Mouse (Mus musculus) embryonic stem cell, embryonic (primary cell): ENCODE results near the gene Bcl6.

ENCODE experiments used
- CTCF ChIA-PET, 4 experiments: fragments of 300-600 bp in 2 of 4; fragments of 350-600 bp in 2 of 4; sonication (Branson Sonifier 250); formaldehyde crosslinking; loops; one replicate each; lab custom pipeline; 2022; ENCODE audit warnings: inconsistent platforms in 2 of 4; lab: Charles Lee
- POLR2A ChIA-PET, 4 experiments: fragments of 300-600 bp in 2 of 4; fragments of 350-600 bp in 2 of 4; sonication (Branson Sonifier 250); formaldehyde crosslinking; loops; one replicate each; lab custom pipeline; 2022; ENCODE audit warnings: antibody characterized with exemption in 4 of 4, inconsistent platforms in 1 of 4; lab: Charles Lee

Bcl6 gene

GRCm38 (mm10) chr16:23964706-23965367, 23.8 kb downstream of the Bcl6 start:
- CTCF ChIA-PET: interaction anchor here in 2 of 4 experiments (0.6 to 3.1 kb wide), 3 partner anchors 9 to 19 kb away, joined by 3 to 12 read pairs (median 3); no protein-coding TSS in a partner anchor
- POLR2A ChIA-PET: interaction anchor here in 3 of 4 experiments (0.6 to 1.3 kb wide), 4 partner anchors 18 to 24 kb away, joined by 3 to 5 read pairs (median 4); partner anchors contain the start of genes Bcl6 (in 2 of the 3) and Gm37419 (in 1 of the 3)

- CTCF ChIA-PET: interaction anchor here (0.5 to 3.1 kb wide), 8 partner anchors 8 to 1224 kb away, joined by 3 to 12 read pairs (median 3); no protein-coding TSS in a partner anchor
- POLR2A ChIA-PET: interaction anchor here in 3 of 4 experiments (0.8 to 1.3 kb wide), 4 partner anchors 18 to 25 kb away, joined by 3 to 4 read pairs (median 4); partner anchors contain the start of genes Bcl6 (in 3 of the 3) and Gm37419 (in 2 of the 3)
Measured at GRCm38 (mm10) chr16:23963896-23964668, 24.6 kb downstream of the Bcl6 start.

- CTCF ChIA-PET: interaction anchor here in 3 of 4 experiments (0.5 to 3.1 kb wide), 5 partner anchors 8 to 1595 kb away, joined by 3 to 12 read pairs (median 4); no protein-coding TSS in a partner anchor
- POLR2A ChIA-PET: interaction anchor here in 3 of 4 experiments (0.6 to 1.6 kb wide), 3 partner anchors 9 to 1013 kb away, joined by 3 to 8 read pairs (median 3); no protein-coding TSS in a partner anchor
Measured at GRCm38 (mm10) chr16:23962401-23962800, 26.3 kb downstream of the Bcl6 start.

GRCm38 (mm10) chr16:23958938-23959337, 29.7 kb downstream of the Bcl6 start:
- ChIA-PET CTCF (interaction anchor here in 2 of 4 experiments (0.5 to 1.3 kb wide), 5 partner anchors 9 to 60 kb away, joined by 3 to 5 read pairs (median 4); no protein-coding TSS in a partner anchor), POLR2A (no interaction called here)

- ChIA-PET POLR2A (interaction anchor here (0.6 to 2.0 kb wide), 13 partner anchors 9 to 1105 kb away, joined by 3 to 11 read pairs (median 4); no protein-coding TSS in a partner anchor), CTCF (interaction anchor here (0.6 to 2.4 kb wide), 23 partner anchors 9 to 1072 kb away, joined by 3 to 19 read pairs (median 4); partner anchors contain the start of gene Bcl6 (in 1 of the 4))
Measured at GRCm38 (mm10) chr16:23953959-23954260, 34.7 kb downstream of the Bcl6 start.

- POLR2A ChIA-PET: interaction anchor here in 3 of 4 experiments (0.5 to 2.0 kb wide), 16 partner anchors 9 to 1557 kb away, joined by 3 to 11 read pairs (median 4); no protein-coding TSS in a partner anchor
Measured at GRCm38 (mm10) chr16:23953189-23953958, 35.3 kb downstream of the Bcl6 start.

GRCm38 (mm10) chr16:23952101-23952727, 36.4 kb downstream of the Bcl6 start:
- CTCF ChIA-PET: interaction anchor here in 3 of 4 experiments (0.7 to 2.4 kb wide), 6 partner anchors 30 to 467 kb away, joined by 3 to 19 read pairs (median 12); no protein-coding TSS in a partner anchor
- POLR2A ChIA-PET: interaction anchor here in 3 of 4 experiments (0.7 to 2.0 kb wide), 4 partner anchors 10 to 387 kb away, joined by 3 to 8 read pairs (median 3); no protein-coding TSS in a partner anchor

More at GRCm38 (mm10) chr16:23953189-23953958, 35.3 kb downstream of the Bcl6 start:
- CTCF ChIA-PET: interaction anchor here (0.5 to 2.4 kb wide), 28 partner anchors 9 to 895 kb away, joined by 3 to 19 read pairs (median 4); partner anchors contain the start of genes Bcl6 (in 1 of the 4) and Rtp2 (in 1 of the 4)

- POLR2A ChIA-PET: interaction anchor here in 1 of 4 experiments (0.6 kb wide), 1 partner anchor 70 kb away, joined by 4 read pairs; no protein-coding TSS in a partner anchor
- CTCF ChIA-PET: interaction anchor here in 1 of 4 experiments (0.7 to 1.3 kb wide), 2 partner anchors 49 to 495 kb away, joined by 3 read pairs; no protein-coding TSS in a partner anchor
Measured at GRCm38 (mm10) chr16:23947654-23948053, 41.0 kb downstream of the Bcl6 start.

- ChIA-PET CTCF (no interaction called here), POLR2A (no interaction called here)
Measured at GRCm38 (mm10) chr16:23944801-23945200, 43.9 kb downstream of the Bcl6 start.

GRCm38 (mm10) chr16:23934397-23934796, 54.3 kb downstream of the Bcl6 start:
- POLR2A ChIA-PET: no interaction called here
- CTCF ChIA-PET: no interaction called here

- CTCF ChIA-PET: interaction anchor here in 1 of 4 experiments (0.5 to 1.7 kb wide), 3 partner anchors 21 to 35 kb away, joined by 4 to 10 read pairs (median 5); no protein-coding TSS in a partner anchor
Measured at GRCm38 (mm10) chr16:23932294-23932693, 56.4 kb downstream of the Bcl6 start, which contains the start of gene Rtp2. TSS of gene Rtp2 (minus strand) at chr16:23932394.

GRCm38 (mm10) chr16:23931275-23931674, 57.4 kb downstream of the Bcl6 start:
- ChIA-PET POLR2A (interaction anchor here in 1 of 4 experiments (1.3 kb wide), 1 partner anchor 9 kb away, joined by 5 read pairs; no protein-coding TSS in a partner anchor), CTCF (interaction anchor here in 1 of 4 experiments (1.1 to 1.7 kb wide), 2 partner anchors 22 to 32 kb away, joined by 5 to 10 read pairs; no protein-coding TSS in a partner anchor)

More at GRCm38 (mm10) chr16:23932294-23932693, 56.4 kb downstream of the Bcl6 start, which contains the start of gene Rtp2:
- POLR2A ChIA-PET: interaction anchor here in 1 of 4 experiments (1.3 kb wide), 1 partner anchor 10 kb away, joined by 5 read pairs; no protein-coding TSS in a partner anchor

- CTCF ChIA-PET: interaction anchor here in 1 of 4 experiments (0.6 kb wide), 1 partner anchor 32 kb away, joined by 4 read pairs; no protein-coding TSS in a partner anchor
- POLR2A ChIA-PET: no interaction called here
Measured at GRCm38 (mm10) chr16:23930426-23931073, 58.1 kb downstream of the Bcl6 start.

GRCm38 (mm10) chr16:23927301-23928114, 61.1 kb downstream of the Bcl6 start:
- POLR2A ChIA-PET: interaction anchor here in 2 of 4 experiments (0.7 to 1.3 kb wide), 2 partner anchors 27 to 227 kb away, joined by 3 to 6 read pairs; no protein-coding TSS in a partner anchor
- CTCF ChIA-PET: interaction anchor here in 2 of 4 experiments (0.5 kb wide), 2 partner anchors 9 to 40 kb away, joined by 3 to 5 read pairs; no protein-coding TSS in a partner anchor

GRCm38 (mm10) chr16:23922906-23923305, 65.7 kb downstream of the Bcl6 start:
- ChIA-PET POLR2A (interaction anchor here in 1 of 4 experiments (1.0 to 1.4 kb wide), 4 partner anchors 9 to 1116 kb away, joined by 5 to 6 read pairs (median 5); partner anchors contain the start of gene Rtp2), CTCF (interaction anchor here in 1 of 4 experiments (0.6 kb wide), 1 partner anchor 31 kb away, joined by 3 read pairs; no protein-coding TSS in a partner anchor)
